Mouse (Mus musculus): ENCODE results near the gene Olfr24. TPM values are rescaled to one million over a fixed set of nuclear protein-coding genes. Genes with fewer than 3 reads are reported as not detected.
"Not testable (repeated sequence)": the region's sequence is repeated elsewhere in the genome, so short reads cannot be mapped to it uniquely, and the experiment has no call there.

Olfr24 gene
- polyA plus RNA-seq (2014; fragmentation: Nextera tagmentation; extraction: Ambion mirVana) = not detected in 2 replicates

- no peaks in the 10 kb centered on the region for H3K27me3 ChIP-seq (replicated peaks; ENCODE audit: control insufficient read depth, insufficient read depth, low read length)
- H3K4me3 ChIP-seq (ENCODE audit: low read depth, low read length) = no peak within 1 kb of the TSS
- no peak within 1 kb of the TSS for H3K9ac ChIP-seq (ENCODE audit: low read length)
- H3K27ac ChIP-seq (ENCODE audit: low read depth, low read length) = no peak within 1 kb of the TSS
- no peaks in the 10 kb centered on the region for H3K4me1 ChIP-seq (ENCODE audit: control insufficient read depth, insufficient read depth, low read length)
- ATAC-seq = no peak
- H3K36me3 ChIP-seq (ENCODE audit: control insufficient read depth, insufficient read depth, low read length) = no peaks in the 10 kb centered on the region
- no peak within 1 kb of the TSS for H3K4me2 ChIP-seq (ENCODE audit: low read length)
- no peak for DNase-seq (ENCODE audit: low spot score)
- H3K9me3 ChIP-seq (replicated peaks; ENCODE audit: control insufficient read depth, low read length) = no peaks in the 10 kb centered on the region
Observed at GRCm38 (mm10) chr9:18763896-18764295, at the start of gene Olfr24. Gene Olfr24, minus strand, starts transcription at chr9:18763996.

GRCm38 (mm10) chr9:18785316-18785715, 21.5 kb upstream of the Olfr24 start:
- H3K4me1 ChIP-seq (ENCODE audit: control insufficient read depth, insufficient read depth, low read length) = no peaks in the 10 kb centered on the region
- DNase-seq (ENCODE audit: low spot score) = no peak
- no peak overlapping the region for H3K9ac ChIP-seq (ENCODE audit: low read length)
- no peaks in the 10 kb centered on the region for H3K27me3 ChIP-seq (replicated peaks; ENCODE audit: control insufficient read depth, insufficient read depth, low read length)
- ATAC-seq = no peak
- no peaks in the 10 kb centered on the region for H3K9me3 ChIP-seq (replicated peaks; ENCODE audit: control insufficient read depth, low read length)
- H3K36me3 ChIP-seq (ENCODE audit: control insufficient read depth, insufficient read depth, low read length) = no peaks in the 10 kb centered on the region
- no peak overlapping the region for H3K4me2 ChIP-seq (ENCODE audit: low read length)
- 50% methylated on average over 7 of the region's 7 CpGs for WGBS
- no peak overlapping the region for H3K4me3 ChIP-seq (ENCODE audit: low read depth, low read length)
- H3K27ac ChIP-seq (ENCODE audit: low read depth, low read length) = no peak overlapping the region

- H3K9me3 ChIP-seq (replicated peaks; ENCODE audit: control insufficient read depth, low read length) = no peaks in the 10 kb centered on the region
- 71% methylated on average over 24 of the region's 24 CpGs for WGBS
- H3K9ac ChIP-seq (ENCODE audit: low read length) = no peak overlapping the region
- no peaks in the 10 kb centered on the region for H3K27me3 ChIP-seq (replicated peaks; ENCODE audit: control insufficient read depth, insufficient read depth, low read length)
- ATAC-seq (peak; percentile 32), DNase-seq (ENCODE audit: low spot score) (peak; percentile 3)
- H3K36me3 ChIP-seq (ENCODE audit: control insufficient read depth, insufficient read depth, low read length) = no peaks in the 10 kb centered on the region
- H3K4me3 ChIP-seq (ENCODE audit: low read depth, low read length) = no peak overlapping the region
- no peaks in the 10 kb centered on the region for H3K4me1 ChIP-seq (ENCODE audit: control insufficient read depth, insufficient read depth, low read length)
- no peak overlapping the region for H3K4me2 ChIP-seq (ENCODE audit: low read length)
- H3K27ac ChIP-seq (ENCODE audit: low read depth, low read length) = no peak overlapping the region
Observed at GRCm38 (mm10) chr9:18779476-18779875, 15.7 kb upstream of the Olfr24 start.

- Histone ChIP-seq H3K27me3 (replicated peaks; ENCODE audit: control insufficient read depth, insufficient read depth, low read length) (no peaks in the 10 kb centered on the region), H3K36me3 (ENCODE audit: control insufficient read depth, insufficient read depth, low read length) (no peaks in the 10 kb centered on the region), H3K9me3 (replicated peaks; ENCODE audit: control insufficient read depth, low read length) (no peaks in the 10 kb centered on the region), H3K4me1 (ENCODE audit: control insufficient read depth, insufficient read depth, low read length) (no peaks in the 10 kb centered on the region), H3K27ac (ENCODE audit: low read depth, low read length) (no peak overlapping the region), H3K9ac (ENCODE audit: low read length) (no peak overlapping the region), H3K4me2 (ENCODE audit: low read length) (no peak overlapping the region), H3K4me3 (ENCODE audit: low read depth, low read length) (no peak overlapping the region)
- DNase-seq (ENCODE audit: low spot score) = no peak
- WGBS = 80% methylated on average over 1 of the region's 1 CpGs
- no peak for ATAC-seq
Observed at GRCm38 (mm10) chr9:18778981-18779380, 15.2 kb upstream of the Olfr24 start.

GRCm38 (mm10) chr9:18755595-18755994, 8.2 kb downstream of the Olfr24 start:
- H3K27me3 ChIP-seq (replicated peaks; ENCODE audit: control insufficient read depth, insufficient read depth, low read length) = no peaks in the 10 kb centered on the region
- no peak overlapping the region for H3K4me2 ChIP-seq (ENCODE audit: low read length)
- no peaks in the 10 kb centered on the region for H3K4me1 ChIP-seq (ENCODE audit: control insufficient read depth, insufficient read depth, low read length)
- no peak for DNase-seq (ENCODE audit: low spot score)
- 75% methylated on average over 1 of the region's 1 CpGs for WGBS
- no peaks in the 10 kb centered on the region for H3K36me3 ChIP-seq (ENCODE audit: control insufficient read depth, insufficient read depth, low read length)
- no peak overlapping the region for H3K27ac ChIP-seq (ENCODE audit: low read depth, low read length)
- H3K9me3 ChIP-seq (replicated peaks; ENCODE audit: control insufficient read depth, low read length) = no peaks in the 10 kb centered on the region
- H3K4me3 ChIP-seq (ENCODE audit: low read depth, low read length) = no peak overlapping the region
- no peak overlapping the region for H3K9ac ChIP-seq (ENCODE audit: low read length)
- no peak for ATAC-seq

GRCm38 (mm10) chr9:18744639-18745038, 19.2 kb downstream of the Olfr24 start:
- Histone ChIP-seq H3K4me1 (ENCODE audit: control insufficient read depth, insufficient read depth, low read length) (no peaks in the 10 kb centered on the region), H3K4me3 (ENCODE audit: low read depth, low read length) (no peak overlapping the region), H3K9me3 (replicated peaks; ENCODE audit: control insufficient read depth, low read length) (no peaks in the 10 kb centered on the region), H3K36me3 (ENCODE audit: control insufficient read depth, insufficient read depth, low read length) (no peaks in the 10 kb centered on the region), H3K9ac (ENCODE audit: low read length) (no peak overlapping the region), H3K4me2 (ENCODE audit: low read length) (no peak overlapping the region), H3K27me3 (replicated peaks; ENCODE audit: control insufficient read depth, insufficient read depth, low read length) (no peaks in the 10 kb centered on the region), H3K27ac (ENCODE audit: low read depth, low read length) (no peak overlapping the region)
- DNase-seq (ENCODE audit: low spot score) = peak; percentile 66
- peak; percentile 67 for ATAC-seq
- WGBS = 20% methylated on average over 5 of the region's 5 CpGs

- WGBS = 12% methylated on average over 2 of the region's 2 CpGs
- not testable (repeated sequence) for H3K4me3 ChIP-seq (ENCODE audit: low read depth, low read length)
Observed at GRCm38 (mm10) chr9:18734177-18734576, 29.6 kb downstream of the Olfr24 start.

GRCm38 (mm10) chr9:18722712-18723099, 41.1 kb downstream of the Olfr24 start:
- 20% methylated on average over 4 of the region's 4 CpGs for WGBS
- Histone ChIP-seq H3K4me1 (ENCODE audit: control insufficient read depth, insufficient read depth, low read length) (peaks cover 2% of the 10 kb centered on the region; the same call in 1 of the 2 replicates), H3K36me3 (ENCODE audit: control insufficient read depth, insufficient read depth, low read length) (no peaks in the 10 kb centered on the region), H3K4me3 (ENCODE audit: low read depth, low read length) (no peak overlapping the region), H3K27ac (ENCODE audit: low read depth, low read length) (no peak overlapping the region), H3K9ac (ENCODE audit: low read length) (no peak overlapping the region), H3K9me3 (replicated peaks; ENCODE audit: control insufficient read depth, low read length) (no peaks in the 10 kb centered on the region), H3K4me2 (ENCODE audit: low read length) (no peak overlapping the region), H3K27me3 (replicated peaks; ENCODE audit: control insufficient read depth, insufficient read depth, low read length) (no peaks in the 10 kb centered on the region)
- DNase-seq (ENCODE audit: low spot score) (peak; percentile 7), ATAC-seq (no peak)

More at GRCm38 (mm10) chr9:18734177-18734576, 29.6 kb downstream of the Olfr24 start:
- ATAC-seq; H3K4me1 ChIP-seq (ENCODE audit: control insufficient read depth, insufficient read depth, low read length); H3K4me2 ChIP-seq (ENCODE audit: low read length); H3K27me3 ChIP-seq (replicated peaks; ENCODE audit: control insufficient read depth, insufficient read depth, low read length); H3K9me3 ChIP-seq (replicated peaks; ENCODE audit: control insufficient read depth, low read length); H3K36me3 ChIP-seq (ENCODE audit: control insufficient read depth, insufficient read depth, low read length); H3K9ac ChIP-seq (ENCODE audit: low read length); H3K27ac ChIP-seq (ENCODE audit: low read depth, low read length); DNase-seq (ENCODE audit: low spot score): not testable (repeated sequence)

GRCm38 (mm10) chr9:18721931-18722711, 41.7 kb downstream of the Olfr24 start:
- DNase-seq (ENCODE audit: low spot score) (peak; percentile 69), ATAC-seq (peak; percentile 87)
- no peaks in the 10 kb centered on the region for H3K27me3 ChIP-seq (replicated peaks; ENCODE audit: control insufficient read depth, insufficient read depth, low read length)
- H3K27ac ChIP-seq (ENCODE audit: low read depth, low read length) = no peak overlapping the region
- H3K9me3 ChIP-seq (replicated peaks; ENCODE audit: control insufficient read depth, low read length) = no peaks in the 10 kb centered on the region
- 19% methylated on average over 6 of the region's 6 CpGs for WGBS
- peaks cover 2% of the 10 kb centered on the region; the same call in 1 of the 2 replicates for H3K4me1 ChIP-seq (ENCODE audit: control insufficient read depth, insufficient read depth, low read length)
- H3K4me2 ChIP-seq (ENCODE audit: low read length) = no peak overlapping the region
- no peak overlapping the region for H3K9ac ChIP-seq (ENCODE audit: low read length)
- H3K36me3 ChIP-seq (ENCODE audit: control insufficient read depth, insufficient read depth, low read length) = no peaks in the 10 kb centered on the region
- no peak overlapping the region for H3K4me3 ChIP-seq (ENCODE audit: low read depth, low read length)

Data from forebrain, embryonic 14.5 days (tissue).